Mouse (Mus musculus) neural tube, embryonic 15.5 days (tissue): ENCODE data around the gene Mapk7. TPM values are rescaled to one million over a fixed set of nuclear protein-coding genes. Genes with fewer than 3 reads are reported as not detected.

Source experiments
- ATAC-seq: fragments of 200-750 bp; cut with Nextera tagmentation; 2 replicates; pipeline ENCODE4 v1.8.0; 2017; ENCODE audit warnings: mild to moderate bottlenecking, moderate TSS enrichment, moderate library complexity; ENCODE audit not compliant: low FRiP score
- H3K27ac ChIP-seq: fragments of 300-500 bp; sonication (generic); replicated peaks from 2 replicates; pipeline ENCODE4 v1.5.1; 2015; ENCODE audit warnings: mild to moderate bottlenecking, inconsistent platforms
- H3K27me3 ChIP-seq: fragments of 300-500 bp; sonication (generic); replicated peaks from 2 replicates; pipeline ENCODE4 v1.6.1; 2015; ENCODE audit warnings: inconsistent platforms
- H3K36me3 ChIP-seq: fragments of 300-500 bp; sonication (generic); 2 replicates; pipeline ENCODE4 v1.6.1; 2015; ENCODE audit warnings: inconsistent platforms
- H3K4me1 ChIP-seq: fragments of 300-500 bp; sonication (generic); 2 replicates; pipeline ENCODE4 v1.6.1; 2015; ENCODE audit warnings: inconsistent platforms
- H3K4me2 ChIP-seq: fragments of 300-500 bp; sonication (generic); 2 replicates; pipeline ENCODE4 v1.6.1; 2015; ENCODE audit warnings: inconsistent platforms, mild to moderate bottlenecking, moderate library complexity
- H3K4me3 ChIP-seq: fragments of 300-500 bp; sonication (generic); replicated peaks from 2 replicates; pipeline ENCODE4 v1.5.1; 2015; ENCODE audit warnings: mild to moderate bottlenecking, inconsistent platforms
- H3K9ac ChIP-seq: fragments of 300-500 bp; sonication (generic); replicated peaks from 2 replicates; pipeline ENCODE4 v1.6.1; 2015; ENCODE audit warnings: mild to moderate bottlenecking, inconsistent platforms
- H3K9me3 ChIP-seq: fragments of 300-500 bp; sonication (generic); replicated peaks from 2 replicates; pipeline ENCODE4 v1.6.1; 2016; ENCODE audit warnings: inconsistent platforms
- WGBS: fragments of 180-500 bp; shearing (Covaris S2); methylation state at CpG from one replicate; pipeline ENCODE4 v1.1.7; 2015; ENCODE audit warnings: mixed read lengths; 5-methylcytosine and 5-hydroxymethylcytosine counted together
- polyA plus RNA-seq: library from polyadenylated mRNA; unstranded; fragments of >200 nt; fragmentation: Nextera tagmentation; extraction: Ambion mirVana; gene quantifications from 2 replicates; pipeline ENCODE4 v1.2.1, GENCODE M21; 2015

Mapk7 gene
- polyA plus RNA-seq, 1 experiment from 2014 or later = 67.7 TPM

- ATAC-seq = no peak
- H3K36me3 ChIP-seq = no peaks in the 10 kb centered on the region
- no peaks in the 10 kb centered on the region; the same call in 1 of the 2 replicates for H3K27me3 ChIP-seq
- no peak overlapping the region for H3K9ac ChIP-seq
- H3K27ac ChIP-seq = peak overlapping the region; percentile 64; the same call in 1 of the 2 replicates
- no peaks in the 10 kb centered on the region for H3K9me3 ChIP-seq
- peaks cover 2% of the 10 kb centered on the region; the same call in 1 of the 2 replicates for H3K4me1 ChIP-seq
- WGBS = 66% methylated on average over 17 of the region's 17 CpGs
- H3K4me2 ChIP-seq = peak overlapping the region; percentile 43
- H3K4me3 ChIP-seq = no peak overlapping the region
Measured at GRCm38 (mm10) chr11:61477566-61478508, 16.4 kb downstream of the Mapk7 start.

GRCm38 (mm10) chr11:61476786-61477382 lies 17.3 kb downstream of the Mapk7 start:
- 59% methylated on average over 12 of the region's 12 CpGs for WGBS
- 0 out of 2 replicates have a peak overlapping the region, but pooled peaks have one; percentile 4 for H3K4me3 ChIP-seq
- peaks cover 2% of the 10 kb centered on the region; the same call in 1 of the 2 replicates for H3K4me1 ChIP-seq
- peak overlapping the region; percentile 64 for H3K27ac ChIP-seq
- H3K27me3 ChIP-seq = no peaks in the 10 kb centered on the region; the same call in 1 of the 2 replicates
- peak; percentile 38 for ATAC-seq
- H3K9me3 ChIP-seq = no peaks in the 10 kb centered on the region
- no peaks in the 10 kb centered on the region for H3K36me3 ChIP-seq
- no peak overlapping the region for H3K9ac ChIP-seq
- peak overlapping the region; percentile 43 for H3K4me2 ChIP-seq

DNA sequence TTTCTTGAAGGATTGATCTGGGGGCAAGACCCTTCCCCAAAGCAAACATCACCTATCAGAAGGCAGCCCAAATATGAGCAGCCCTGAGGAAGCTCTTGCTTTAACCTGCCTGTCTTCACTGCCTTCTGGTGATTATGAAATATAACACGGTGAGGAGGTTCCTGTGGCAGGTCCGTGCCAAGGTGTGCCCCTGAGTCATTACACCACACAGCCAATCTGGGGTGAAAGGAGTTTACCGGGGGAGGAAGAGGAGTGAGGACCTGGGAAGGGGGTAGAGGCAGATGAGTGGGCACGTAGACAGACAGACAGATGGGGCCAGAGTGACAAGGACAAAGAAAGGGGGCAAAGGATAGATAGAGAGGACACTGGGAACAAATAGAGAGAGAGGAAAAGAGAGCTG lies 20.6 kb downstream of the Mapk7 start:
- H3K9ac ChIP-seq = no peak overlapping the region
- H3K9me3 ChIP-seq = no peaks in the 10 kb centered on the region
- no peaks in the 10 kb centered on the region for H3K36me3 ChIP-seq
- H3K4me1 ChIP-seq = peaks cover 2% of the 10 kb centered on the region; the same call in 1 of the 2 replicates
- no peak overlapping the region for H3K27ac ChIP-seq
- no peak overlapping the region for H3K4me3 ChIP-seq
- no peaks in the 10 kb centered on the region; the same call in 1 of the 2 replicates for H3K27me3 ChIP-seq
- WGBS = 87% methylated on average over 4 of the region's 4 CpGs
- no peak overlapping the region for H3K4me2 ChIP-seq
- no peak for ATAC-seq

DNA sequence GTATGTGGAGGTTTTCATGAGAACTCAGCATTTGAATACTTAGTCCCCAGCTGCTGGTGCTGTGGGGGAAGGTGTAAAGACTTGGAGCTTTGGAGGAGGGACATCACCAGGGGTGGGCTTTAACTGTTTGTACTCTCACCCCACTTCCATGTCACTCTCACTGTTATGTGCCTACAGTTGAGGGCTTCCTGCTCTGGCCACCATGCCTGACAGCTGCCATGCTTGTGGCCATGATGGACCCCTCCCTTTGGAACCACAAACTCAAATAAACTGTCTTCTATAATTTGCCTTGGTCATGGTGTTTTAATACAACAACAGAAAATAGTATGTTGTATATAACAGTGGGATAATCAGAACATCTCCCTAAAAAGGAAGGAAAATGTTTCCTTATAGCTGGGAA lies 23.3 kb downstream of the Mapk7 start:
- no peak overlapping the region for H3K27ac ChIP-seq
- no peaks in the 10 kb centered on the region for H3K36me3 ChIP-seq
- no peak overlapping the region for H3K9ac ChIP-seq
- ATAC-seq = no peak
- no peak overlapping the region for H3K4me2 ChIP-seq
- no peak overlapping the region for H3K4me3 ChIP-seq
- no peaks in the 10 kb centered on the region for H3K9me3 ChIP-seq
- H3K27me3 ChIP-seq = no peaks in the 10 kb centered on the region; the same call in 1 of the 2 replicates
- no peaks in the 10 kb centered on the region for H3K4me1 ChIP-seq

DNA sequence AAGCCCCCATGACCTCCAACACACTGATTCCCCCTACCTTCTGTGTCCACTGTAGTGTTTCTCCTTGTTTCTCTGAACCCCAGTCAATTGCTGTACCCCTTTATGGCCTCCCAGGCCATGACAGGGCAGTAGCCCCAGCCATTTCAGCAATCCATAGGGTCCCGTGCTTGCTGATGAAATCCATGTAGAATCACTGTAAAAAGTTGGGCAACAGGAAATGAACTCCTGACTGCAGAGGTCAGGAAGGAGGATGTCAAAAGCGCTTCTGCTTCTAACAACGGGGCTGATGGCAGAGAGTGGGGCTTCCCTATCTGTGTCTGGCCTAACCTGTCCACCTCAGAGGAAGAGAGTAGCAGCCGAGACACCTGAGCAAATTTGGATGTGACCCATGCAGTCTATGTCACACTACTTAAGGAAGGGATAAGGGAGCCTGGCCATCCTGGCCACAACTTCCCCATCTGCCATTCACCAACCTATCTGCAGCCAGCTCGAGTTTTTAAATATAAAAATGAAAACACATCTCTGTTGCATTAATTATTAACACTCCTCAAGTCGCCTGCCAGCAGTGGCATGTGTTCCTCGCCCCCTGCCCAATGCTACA lies 24.8 kb downstream of the Mapk7 start:
- ATAC-seq = no peak
- Histone ChIP-seq H3K27ac (no peak overlapping the region), H3K27me3 (no peaks in the 10 kb centered on the region; the same call in 1 of the 2 replicates), H3K36me3 (no peaks in the 10 kb centered on the region), H3K4me3 (no peak overlapping the region), H3K9ac (no peak overlapping the region), H3K4me1 (no peaks in the 10 kb centered on the region), H3K4me2 (no peak overlapping the region), H3K9me3 (no peaks in the 10 kb centered on the region)
- WGBS = 78% methylated on average over 7 of the region's 7 CpGs

GRCm38 (mm10) chr11:61468534-61468933 lies 25.7 kb downstream of the Mapk7 start:
- Histone ChIP-seq H3K36me3 (no peaks in the 10 kb centered on the region), H3K9ac (no peak overlapping the region), H3K27me3 (no peaks in the 10 kb centered on the region), H3K4me1 (no peaks in the 10 kb centered on the region), H3K9me3 (no peaks in the 10 kb centered on the region), H3K4me2 (no peak overlapping the region), H3K4me3 (no peak overlapping the region), H3K27ac (no peak overlapping the region)
- ATAC-seq = no peak
- 89% methylated on average over 4 of the region's 4 CpGs for WGBS

DNA sequence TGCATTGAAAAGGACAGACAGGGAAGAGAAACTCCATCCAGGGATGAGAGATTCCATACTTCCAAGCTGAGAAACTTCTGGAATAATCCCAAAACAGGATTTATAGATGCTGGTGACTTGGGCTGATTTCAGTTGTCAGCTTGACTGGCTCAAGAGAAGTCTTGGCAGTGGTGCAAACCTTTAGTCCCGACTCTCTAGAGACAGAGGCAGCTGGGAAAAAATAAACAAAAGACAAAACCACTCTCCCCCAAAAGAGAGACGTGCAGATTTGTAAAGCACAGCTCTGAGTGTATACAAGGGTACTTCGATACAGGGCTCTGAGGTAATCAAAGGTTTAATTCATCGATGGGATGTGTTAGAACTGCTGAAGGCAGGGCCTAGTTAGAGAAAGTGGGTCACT lies 28.8 kb downstream of the Mapk7 start:
- H3K27me3 ChIP-seq = no peaks in the 10 kb centered on the region
- 51% methylated on average over 4 of the region's 4 CpGs for WGBS
- no peaks in the 10 kb centered on the region for H3K36me3 ChIP-seq
- no peaks in the 10 kb centered on the region for H3K9me3 ChIP-seq
- no peak overlapping the region for H3K4me3 ChIP-seq
- no peak overlapping the region for H3K4me2 ChIP-seq
- no peaks in the 10 kb centered on the region for H3K4me1 ChIP-seq
- H3K27ac ChIP-seq = no peak overlapping the region
- no peak overlapping the region for H3K9ac ChIP-seq
- ATAC-seq = no peak

GRCm38 (mm10) chr11:61464071-61464470 lies 30.1 kb downstream of the Mapk7 start:
- Histone ChIP-seq H3K9ac (no peak overlapping the region), H3K9me3 (no peaks in the 10 kb centered on the region), H3K4me1 (no peaks in the 10 kb centered on the region), H3K4me2 (no peak overlapping the region), H3K36me3 (no peaks in the 10 kb centered on the region), H3K27ac (no peak overlapping the region), H3K27me3 (no peaks in the 10 kb centered on the region), H3K4me3 (no peak overlapping the region)
- ATAC-seq = no peak
- 85% methylated on average over 2 of the region's 2 CpGs for WGBS

DNA sequence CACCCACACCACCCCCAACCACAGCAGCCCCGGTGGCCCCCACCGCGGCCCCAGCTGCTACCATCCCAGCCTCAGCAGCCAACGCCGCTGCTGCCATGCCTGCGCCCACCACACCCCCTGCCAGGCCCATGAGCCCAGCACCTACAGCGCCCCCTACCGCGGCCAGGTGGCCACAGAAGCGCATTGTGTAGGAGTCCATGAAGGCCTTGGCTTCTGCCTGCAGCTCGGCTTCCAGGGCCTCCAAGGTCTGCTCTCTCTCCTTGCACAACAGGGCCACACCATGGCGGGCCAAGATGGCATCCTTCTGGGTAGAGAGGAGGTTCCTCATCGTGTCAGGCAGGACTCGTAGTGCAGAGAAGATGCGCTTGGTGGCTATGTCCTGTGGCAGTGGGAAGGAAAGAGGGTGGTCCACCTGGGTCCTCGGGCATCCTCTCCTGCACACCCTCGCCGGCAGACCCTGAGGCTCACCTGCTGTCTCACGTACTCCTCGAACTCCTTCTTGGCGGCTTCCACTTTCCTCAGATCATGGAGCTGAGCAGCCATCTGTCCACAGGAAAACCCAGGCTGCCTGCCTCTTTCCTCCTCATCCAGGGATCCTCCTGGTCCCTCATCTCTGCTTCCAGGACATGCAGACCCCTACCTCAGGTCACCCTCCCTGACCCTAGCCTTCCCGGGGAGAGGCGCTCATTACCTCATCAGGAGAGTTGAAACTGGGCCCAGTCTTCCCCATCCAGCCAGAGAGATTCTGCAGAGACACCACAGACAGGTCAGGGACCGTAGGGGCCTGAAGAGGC lies 44.5 kb downstream of the Mapk7 start:
- Histone ChIP-seq H3K4me1 (peaks cover 35% of the 10 kb centered on the region), H3K27ac (no peak overlapping the region), H3K27me3 (no peaks in the 10 kb centered on the region), H3K4me2 (no peak overlapping the region), H3K36me3 (no peaks in the 10 kb centered on the region), H3K9ac (no peak overlapping the region), H3K9me3 (no peaks in the 10 kb centered on the region), H3K4me3 (no peak overlapping the region)
- 80% methylated on average over 24 of the region's 24 CpGs for WGBS
- no peak for ATAC-seq

DNA sequence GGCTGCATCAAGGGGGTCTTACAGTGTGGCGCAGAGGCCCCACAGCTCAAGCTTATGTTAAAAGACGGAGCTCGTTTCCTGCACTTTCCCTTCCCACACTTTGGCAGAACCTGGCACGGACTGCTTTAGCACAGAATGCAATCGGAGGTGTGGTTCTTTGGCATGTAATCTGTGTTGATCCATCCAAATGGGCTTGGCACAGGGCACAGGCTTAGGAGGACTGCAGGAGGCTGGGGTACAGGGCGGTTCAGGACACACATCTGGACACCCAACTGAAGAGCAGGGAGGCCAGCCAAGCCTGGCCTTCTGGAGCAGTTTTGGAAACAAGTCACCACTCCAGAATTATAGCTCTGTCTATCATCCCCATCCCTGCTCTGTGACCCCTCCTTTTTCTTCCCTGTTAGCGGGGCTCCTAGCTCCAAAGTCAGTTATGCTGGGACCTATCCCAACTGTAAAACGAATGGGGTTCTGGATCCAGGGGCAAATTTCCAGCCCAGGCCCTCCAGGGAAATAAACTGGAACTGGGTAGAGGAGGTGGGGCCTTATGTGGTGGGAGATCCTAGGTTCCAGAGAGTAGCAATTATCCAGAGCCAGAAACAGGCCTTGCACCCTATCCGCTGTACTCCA lies 45.5 kb downstream of the Mapk7 start:
- no peak overlapping the region for H3K9ac ChIP-seq
- no peak for ATAC-seq
- H3K4me2 ChIP-seq = no peak overlapping the region
- 67% methylated on average over 9 of the region's 9 CpGs for WGBS
- no peaks in the 10 kb centered on the region for H3K27me3 ChIP-seq
- no peak overlapping the region for H3K4me3 ChIP-seq
- H3K36me3 ChIP-seq = no peaks in the 10 kb centered on the region
- no peaks in the 10 kb centered on the region for H3K9me3 ChIP-seq
- peaks cover 29% of the 10 kb centered on the region for H3K4me1 ChIP-seq
- H3K27ac ChIP-seq = no peak overlapping the region

DNA sequence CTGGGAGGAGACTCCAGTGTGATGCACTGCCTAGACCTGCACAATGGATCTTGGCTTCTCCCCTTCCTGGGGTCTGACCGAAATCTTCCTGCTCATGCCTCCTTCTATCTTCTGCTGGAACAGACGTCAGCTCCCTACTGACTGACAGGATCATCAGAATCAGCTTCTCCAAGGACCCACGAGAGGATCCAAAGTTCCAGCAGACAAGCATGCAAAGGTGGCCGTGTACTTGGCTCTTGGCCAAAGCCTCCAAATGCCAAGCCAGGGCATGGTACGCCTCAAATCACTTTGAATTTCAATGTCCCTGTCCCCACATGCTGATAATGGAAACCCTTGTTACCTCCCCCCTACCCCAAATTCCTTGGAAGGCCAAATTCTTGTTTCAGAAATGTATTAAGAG lies 46.2 kb downstream of the Mapk7 start:
- Histone ChIP-seq H3K9me3 (no peaks in the 10 kb centered on the region), H3K9ac (no peak overlapping the region), H3K4me2 (no peak overlapping the region), H3K27me3 (no peaks in the 10 kb centered on the region), H3K36me3 (no peaks in the 10 kb centered on the region), H3K4me3 (no peak overlapping the region), H3K4me1 (peaks cover 22% of the 10 kb centered on the region), H3K27ac (no peak overlapping the region)
- WGBS = 52% methylated on average over 5 of the region's 5 CpGs
- ATAC-seq = no peak
